Mouse (Mus musculus) gastrocnemius, postnatal 10 days (tissue): ENCODE measurements around the gene Amfr. TPM values are rescaled to one million over a fixed set of nuclear protein-coding genes. Genes with fewer than 3 reads are reported as not detected.

Source experiments
- DNase-seq: peaks from one replicate; pipeline ENCODE4 v3.0.0; 2021; ENCODE audit warnings: mixed read lengths
- total RNA-seq, 2 experiments: library from RNA; stranded (reverse); gene quantifications; 2 replicates each; pipeline ENCODE4 v1.2.3; 2021

Gene Amfr
- total RNA-seq, 2 experiments from 2014 or later: 81.5 to 82.3 TPM

DNA sequence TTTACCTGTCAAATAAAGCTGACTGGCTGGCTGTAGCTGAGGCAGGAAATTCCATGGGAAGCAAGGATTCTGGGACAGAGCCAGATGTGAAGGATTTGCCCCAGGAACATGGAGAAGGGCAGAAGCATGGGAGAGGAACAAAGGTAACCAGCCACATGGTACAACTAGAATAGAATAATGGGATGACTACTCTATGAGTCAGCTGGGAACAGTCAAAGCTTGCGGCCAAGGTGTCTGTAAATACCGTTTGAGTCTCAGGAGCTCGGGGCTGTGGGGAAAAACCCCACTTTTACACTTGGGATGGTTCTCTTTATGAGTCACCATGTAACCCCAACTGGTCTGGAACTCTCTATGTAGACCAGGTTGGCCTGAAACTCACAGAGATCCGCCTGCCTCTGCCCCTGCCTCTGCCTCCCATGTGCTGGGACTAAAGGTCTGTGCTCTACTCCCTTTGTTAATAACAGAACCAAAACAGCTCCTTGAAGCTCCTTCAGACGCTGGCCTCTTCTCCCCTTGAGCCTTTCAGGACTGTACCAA is 30.9 kb downstream of the Amfr start:
- no peak for DNase-seq

DNA sequence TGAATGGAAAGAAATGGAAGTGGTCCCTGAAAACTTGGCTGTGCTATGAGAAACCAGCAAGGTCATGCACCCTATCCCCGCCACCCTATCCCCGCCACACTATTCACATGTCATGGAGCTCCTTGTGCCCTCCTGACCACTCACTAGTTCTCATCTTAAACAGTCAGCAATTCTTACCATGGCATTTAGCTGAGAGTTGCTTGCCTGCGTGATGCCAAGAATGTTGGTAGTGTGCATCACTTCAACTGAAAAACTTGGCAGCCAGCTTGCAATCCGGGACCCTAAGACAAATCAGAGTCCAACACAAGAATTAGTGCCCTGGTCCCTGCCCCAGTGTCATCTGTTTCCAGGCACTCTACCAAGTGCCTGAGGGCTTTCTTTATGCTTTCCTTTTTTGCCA is 32.5 kb downstream of the Amfr start:
- no peak for DNase-seq

DNA sequence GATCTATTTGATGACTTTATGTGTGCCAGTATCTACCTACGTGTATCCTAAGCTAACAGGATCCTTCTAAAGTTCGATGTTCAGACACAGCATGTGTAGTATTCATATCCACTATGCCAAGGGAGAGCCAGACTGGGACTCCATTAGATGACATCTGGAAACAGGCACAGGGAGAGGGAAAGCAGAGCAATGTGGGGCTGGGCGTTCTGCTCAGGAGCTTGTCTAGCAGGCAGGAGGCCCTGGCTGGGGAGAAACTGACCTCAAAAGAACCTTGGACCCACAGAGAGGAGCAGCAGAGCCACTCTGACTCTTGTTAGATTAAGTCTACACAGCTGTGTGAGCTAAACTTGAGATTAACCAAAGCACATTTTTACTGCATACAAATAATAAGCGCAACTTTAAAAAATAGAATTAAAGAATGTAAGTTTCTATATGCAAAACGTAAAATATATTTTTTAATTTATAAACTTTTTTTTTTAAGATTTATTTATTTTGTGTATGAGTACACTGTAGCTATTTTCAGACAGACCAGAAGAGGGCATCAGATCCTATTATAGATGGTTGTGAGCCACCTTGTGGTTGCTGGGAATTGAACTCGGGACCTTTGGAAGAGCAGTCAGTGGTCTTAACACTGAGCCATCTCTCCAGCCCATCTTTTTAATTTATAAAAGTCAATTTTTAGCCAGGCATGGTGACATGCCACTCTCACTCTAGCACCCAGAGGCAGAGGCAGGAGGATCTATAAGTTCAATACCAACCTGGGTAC is 36.0 kb downstream of the Amfr start:
- DNase-seq: peak; percentile 3

DNA sequence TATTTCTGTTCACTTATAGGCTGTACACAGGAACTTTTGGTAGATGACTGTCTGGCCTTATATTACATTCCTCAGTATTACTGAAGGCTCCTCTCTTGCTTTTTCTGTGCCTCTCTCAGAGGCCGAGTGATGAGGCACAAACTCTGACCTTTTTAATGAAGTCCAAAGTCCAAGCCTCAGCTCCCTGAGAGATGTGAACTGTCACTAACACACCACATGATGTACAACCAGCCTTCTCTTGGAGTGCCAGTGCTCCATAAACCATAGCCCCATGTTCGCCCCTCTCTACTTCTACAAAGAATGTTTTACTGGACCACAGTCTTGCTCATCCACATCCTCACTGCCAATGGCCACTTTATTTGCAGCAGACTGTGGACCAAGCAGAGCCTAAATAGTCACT is 37.3 kb downstream of the Amfr start:
- no peak for DNase-seq

DNA sequence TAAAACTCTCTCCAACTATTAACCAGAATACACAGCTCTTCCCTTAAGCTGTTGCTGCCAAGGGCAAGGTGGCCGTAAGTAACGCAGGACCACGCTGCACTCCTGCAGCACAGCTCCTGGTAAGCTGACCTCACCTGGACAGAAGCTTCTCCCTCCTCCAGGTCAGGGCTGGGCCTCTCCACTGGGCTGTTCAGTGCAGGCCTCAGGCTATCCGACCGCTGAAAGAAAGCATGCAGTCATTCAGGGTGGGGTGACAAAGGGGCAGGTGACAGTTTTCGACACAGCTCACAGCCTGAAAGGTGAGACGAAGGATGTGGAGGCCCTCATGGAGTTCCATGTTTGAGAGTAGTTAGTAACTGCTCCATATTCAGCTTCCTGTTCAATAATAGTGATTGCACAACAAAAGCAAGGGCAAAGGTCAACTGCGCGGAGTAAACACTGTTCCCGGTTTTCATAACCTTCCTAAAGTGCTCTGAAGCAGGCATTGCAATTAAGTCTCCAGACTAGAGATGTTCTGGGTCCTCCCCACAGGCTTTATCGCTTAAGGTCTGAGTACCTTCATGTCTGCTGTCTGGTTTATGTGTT is 37.9 kb downstream of the Amfr start:
- peak; percentile 3 for DNase-seq

DNA sequence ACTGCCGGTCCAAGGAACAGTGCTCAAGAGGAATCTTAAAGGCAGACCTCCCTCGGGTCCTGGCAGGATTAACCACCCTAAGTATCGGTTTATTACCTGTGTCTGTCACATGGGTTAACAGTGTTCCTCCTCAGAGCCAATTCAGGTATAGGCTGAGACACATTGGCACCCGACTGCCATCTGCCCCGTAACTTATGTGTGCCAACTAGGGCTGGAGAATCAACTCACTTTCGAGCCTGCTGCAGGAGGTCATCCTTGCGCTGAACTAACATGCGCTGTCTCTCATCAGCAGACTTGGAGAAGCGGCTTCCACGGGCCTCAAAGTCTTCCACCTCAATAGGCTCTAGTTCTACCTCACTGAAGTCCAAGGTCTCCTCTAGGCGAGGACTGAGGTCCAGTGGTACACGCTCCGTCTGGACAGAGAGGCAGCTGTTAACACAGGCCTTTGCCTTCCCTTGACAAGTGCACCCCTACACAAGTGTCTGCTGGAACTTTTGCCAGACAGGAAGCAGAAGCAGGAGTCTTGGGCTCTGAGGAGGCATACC is 38.7 kb downstream of the Amfr start:
- DNase-seq: peak; percentile 2

DNA sequence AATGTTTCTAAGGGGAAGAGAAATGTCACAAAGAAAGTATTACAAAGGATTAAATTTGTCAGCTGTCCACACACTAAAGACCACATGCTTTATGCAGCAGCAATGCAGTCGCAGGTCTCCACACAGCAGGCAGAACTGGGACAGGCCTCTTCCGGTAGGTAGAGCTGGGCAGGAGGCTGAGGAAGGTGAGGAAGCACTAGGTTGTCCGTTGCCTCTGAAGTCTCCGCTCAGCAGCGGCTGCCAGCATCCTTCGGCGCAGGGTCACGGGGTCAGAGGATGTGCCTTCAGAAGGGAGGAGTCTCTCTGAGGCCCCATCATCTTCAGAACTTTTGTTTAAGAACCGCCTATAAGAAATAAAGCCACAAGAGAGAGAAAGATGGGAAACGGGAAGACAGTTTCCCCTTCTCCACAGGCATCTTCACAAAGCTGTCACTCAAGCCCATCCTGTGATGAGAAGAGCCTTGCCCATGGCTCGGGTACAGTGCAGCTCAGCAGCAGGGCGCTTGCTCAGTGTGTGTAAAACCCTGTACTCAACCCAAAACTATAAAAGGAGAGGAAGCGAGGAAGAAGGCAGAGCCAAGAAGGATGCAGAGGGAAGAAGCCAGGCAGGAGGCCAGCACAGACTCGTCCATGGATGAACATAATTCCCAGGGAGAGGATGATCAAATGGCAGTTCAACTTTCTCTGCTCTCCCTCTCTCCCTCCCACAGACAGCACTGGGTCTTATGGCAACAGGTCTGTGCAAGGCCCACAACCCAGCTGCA is 39.5 kb downstream of the Amfr start:
- DNase-seq: peak; percentile 4

DNA sequence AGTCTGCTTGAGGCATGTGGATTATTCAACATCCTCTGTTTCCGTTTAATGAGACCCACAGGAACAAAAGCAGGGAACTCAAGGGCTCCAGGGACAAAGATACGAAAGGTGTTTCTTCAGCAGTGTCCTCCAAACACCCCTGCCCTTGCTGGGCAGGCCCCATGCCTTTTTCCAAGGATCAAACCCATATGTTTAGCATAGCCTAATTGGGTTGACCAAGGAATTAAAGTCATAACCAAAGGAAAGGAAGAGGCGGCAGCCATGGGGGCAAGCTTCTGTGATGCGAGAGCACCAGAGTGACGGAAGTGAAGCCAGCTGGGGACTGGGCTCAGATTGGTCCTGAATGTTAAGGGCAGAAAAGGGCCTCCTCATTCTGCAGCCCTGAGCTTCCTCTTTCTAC is 40.4 kb downstream of the Amfr start:
- no peak for DNase-seq

DNA sequence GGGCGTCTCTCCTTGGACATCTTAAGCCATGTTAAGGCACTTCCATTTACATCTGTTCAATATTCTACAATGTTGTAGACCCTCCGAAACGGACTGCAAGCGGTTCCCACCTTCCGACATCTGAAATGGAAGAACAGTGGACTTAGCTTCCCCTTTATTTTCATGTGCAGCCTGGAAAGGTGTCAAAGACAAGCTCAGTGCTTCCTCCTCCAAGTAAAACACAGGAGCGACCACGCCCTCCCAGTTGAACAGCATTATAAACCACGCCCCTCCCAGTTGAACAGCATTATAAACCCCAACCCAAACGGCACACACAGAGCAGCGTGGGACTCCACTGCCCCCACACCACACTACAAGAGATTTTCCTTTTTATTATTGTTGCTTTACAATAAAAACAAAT is 41.2 kb downstream of the Amfr start:
- DNase-seq: no peak

DNA sequence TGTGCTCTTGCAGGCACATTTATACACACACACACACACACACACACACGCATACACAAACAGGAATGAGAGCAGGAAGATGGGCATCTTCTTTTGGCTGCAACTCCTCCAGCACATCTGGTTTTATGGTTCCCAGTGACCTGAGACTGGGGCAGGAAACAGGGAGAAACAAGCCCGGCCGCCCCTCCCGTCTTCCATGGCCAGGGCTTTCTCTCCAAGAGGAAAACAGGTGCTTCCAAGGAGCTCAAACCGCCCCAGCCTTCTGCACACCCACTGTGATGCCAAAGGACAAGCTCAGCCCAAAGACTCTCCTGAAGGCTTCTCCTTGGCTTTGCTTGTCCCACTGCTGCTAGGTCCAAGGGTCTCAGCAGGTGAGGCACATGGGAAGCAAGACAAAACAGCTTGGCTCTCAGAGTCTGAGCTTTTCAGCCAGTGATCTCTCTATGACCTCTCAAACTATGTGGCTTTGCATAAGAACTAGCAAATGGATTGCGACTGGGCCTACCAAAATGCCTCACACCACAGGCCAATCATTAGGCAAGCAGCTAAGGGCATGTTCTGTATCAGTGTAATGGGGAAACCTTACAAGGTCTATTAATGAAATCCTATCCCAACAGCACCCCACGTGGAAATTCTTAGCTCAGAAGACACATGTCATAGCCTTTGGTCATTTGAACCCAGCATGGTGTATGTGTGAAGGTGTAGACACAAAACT is 42.9 kb downstream of the Amfr start:
- DNase-seq: no peak

DNA sequence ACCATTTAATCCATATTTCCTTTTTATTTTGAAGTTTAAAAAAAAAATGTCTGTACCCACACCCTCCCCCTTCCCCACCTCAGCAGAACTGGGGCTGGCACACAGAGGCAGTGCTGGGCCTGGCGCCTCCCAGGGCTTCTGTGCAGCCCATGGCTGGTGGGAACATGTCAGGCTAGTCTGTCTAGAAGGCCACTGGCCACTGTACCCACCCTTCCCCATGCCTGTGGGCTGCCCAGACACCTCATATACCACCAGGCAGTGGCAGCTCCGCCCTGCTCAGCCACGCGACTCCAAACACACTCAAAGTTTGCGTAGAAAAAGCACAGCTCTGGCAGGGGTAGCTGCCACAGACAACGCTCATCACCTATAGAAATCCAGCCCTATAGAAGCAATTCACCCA is 44.3 kb downstream of the Amfr start:
- no peak for DNase-seq

DNA sequence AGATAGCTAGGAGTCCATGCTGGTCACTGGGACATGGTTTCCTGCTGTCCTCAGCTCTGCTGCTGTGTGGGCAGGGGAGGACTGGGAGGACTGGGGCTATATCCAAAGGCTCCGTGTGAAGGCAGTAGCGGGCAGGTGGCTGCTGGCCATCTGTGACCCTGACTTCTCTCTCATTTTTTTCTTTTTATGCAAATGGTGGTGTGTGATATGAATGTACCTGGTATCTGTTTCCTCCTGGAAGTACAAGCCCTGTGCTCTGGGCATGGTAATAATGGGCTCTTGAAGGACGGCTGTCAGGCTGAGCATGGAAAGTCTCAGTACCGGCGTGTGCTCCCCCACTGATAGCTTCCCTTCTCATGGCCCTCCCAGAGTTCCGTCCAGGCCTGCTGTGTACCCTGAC is 51.7 kb downstream of the Amfr start:
- no peak for DNase-seq

DNA sequence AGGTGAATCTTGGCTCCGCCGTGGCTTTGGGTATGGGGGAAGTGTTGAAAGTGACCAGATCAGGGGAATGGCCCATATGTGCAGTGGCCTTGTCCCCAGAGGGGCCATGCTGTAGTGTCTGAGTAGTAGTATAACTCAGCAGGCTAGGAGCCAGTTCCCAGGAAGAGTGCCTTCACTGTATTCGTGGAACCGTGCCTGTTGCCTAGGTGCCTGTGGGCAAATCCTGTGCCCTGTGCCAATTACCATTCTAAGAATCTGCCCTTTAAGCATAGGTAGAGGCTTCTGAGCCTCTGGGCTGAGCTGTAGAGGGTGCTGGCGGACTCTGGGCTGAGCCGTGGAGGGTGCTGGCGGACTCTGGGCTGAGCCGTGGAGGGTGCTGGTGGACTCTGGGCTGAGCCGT is 54.2 kb downstream of the Amfr start:
- no peak for DNase-seq

DNA sequence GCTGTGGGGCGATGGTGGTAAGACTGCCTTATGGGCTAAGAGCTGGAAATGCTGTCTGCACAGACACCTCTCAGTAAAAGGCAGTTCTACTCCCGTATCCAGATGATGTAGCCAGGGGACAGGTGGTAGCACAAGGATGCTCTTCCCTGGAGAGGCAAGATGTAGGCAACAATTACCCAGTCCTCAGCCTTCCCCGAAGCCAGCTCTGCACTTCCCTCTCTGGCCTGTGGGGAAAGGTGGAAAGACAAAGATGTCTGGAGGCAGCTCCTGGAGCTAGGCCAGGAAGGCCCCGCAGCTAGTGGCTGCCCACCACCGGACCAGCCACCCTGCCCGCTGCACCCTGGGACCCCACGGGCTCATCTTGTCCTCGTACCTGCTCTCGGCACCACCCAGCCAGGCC is 60.1 kb downstream of the Amfr start:
- DNase-seq: no peak

DNA sequence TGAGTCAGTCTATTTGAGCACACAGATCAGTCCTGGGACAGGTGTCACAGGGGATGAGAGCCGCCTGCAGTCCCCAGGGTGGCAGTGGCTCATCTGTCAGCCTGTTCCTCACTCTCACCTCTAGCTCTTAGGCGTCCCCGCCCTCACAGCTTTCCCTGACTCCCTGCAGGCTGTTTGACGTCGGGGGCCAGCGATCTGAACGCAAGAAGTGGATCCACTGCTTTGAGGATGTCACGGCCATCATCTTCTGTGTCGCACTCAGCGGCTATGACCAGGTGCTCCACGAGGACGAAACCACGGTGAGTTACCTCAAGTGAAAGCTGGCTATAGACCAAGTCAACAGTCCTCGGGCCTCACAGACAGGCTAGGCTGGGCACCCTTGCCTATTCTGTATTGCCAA is 62.5 kb downstream of the Amfr start:
- DNase-seq: no peak

DNA sequence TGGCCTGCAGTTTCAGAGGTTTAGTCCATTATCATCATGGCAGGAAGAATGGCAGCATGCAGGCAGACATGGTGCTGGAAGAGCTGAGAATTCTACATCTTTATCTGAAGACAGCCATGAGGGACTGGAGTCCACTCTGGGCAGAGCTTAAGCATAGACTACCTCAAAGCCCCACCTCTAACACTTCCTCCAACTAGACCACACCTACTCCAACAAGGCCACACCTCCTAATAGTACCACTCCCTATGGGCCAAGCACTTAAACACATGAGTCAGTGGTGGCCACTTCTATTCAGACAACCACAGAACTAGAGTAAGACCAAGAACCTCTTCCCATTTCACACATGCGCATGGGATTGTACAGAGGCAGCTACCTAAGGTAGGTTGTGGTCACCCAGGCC is 66.2 kb downstream of the Amfr start:
- no peak for DNase-seq

DNA sequence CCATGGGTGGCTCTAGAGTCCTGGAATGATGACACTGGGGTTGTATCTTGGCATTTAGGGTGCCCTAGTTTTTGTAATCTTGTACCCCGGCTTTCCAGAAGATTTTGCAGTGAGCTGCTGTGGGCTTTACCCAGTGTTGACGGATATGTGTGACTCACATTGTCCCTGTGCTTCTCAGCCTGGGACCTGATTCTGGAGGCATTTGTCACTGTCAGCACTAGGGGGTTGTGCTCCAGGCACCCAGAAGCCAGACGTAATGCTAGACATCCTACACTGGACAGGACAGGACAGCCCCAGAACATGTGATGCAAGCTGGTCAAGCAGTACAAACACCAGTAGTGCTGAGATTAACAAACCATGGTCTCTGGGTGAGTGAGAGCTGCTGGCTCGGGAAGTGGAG is 66.9 kb downstream of the Amfr start:
- DNase-seq: no peak

DNA sequence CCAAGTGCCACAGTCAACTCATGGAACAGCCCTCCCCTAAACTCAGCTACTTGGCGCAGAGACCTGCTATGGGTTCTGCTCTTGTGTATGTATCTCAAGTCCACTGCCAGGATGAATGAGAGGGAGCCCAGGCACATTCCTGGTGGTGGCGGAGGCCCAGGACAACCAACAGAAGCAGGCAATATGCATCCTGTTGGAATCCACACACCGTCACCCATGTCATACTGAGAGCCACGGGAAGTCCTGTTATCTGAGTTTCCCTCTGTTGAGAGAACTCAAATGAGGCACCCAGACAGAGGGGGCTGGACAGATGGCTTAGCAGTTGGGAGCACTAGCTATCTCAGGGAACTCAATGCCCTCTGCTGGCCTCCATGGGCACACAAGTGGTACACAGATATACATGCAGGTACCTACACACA is 71.0 kb downstream of the Amfr start:
- no peak for DNase-seq

DNA sequence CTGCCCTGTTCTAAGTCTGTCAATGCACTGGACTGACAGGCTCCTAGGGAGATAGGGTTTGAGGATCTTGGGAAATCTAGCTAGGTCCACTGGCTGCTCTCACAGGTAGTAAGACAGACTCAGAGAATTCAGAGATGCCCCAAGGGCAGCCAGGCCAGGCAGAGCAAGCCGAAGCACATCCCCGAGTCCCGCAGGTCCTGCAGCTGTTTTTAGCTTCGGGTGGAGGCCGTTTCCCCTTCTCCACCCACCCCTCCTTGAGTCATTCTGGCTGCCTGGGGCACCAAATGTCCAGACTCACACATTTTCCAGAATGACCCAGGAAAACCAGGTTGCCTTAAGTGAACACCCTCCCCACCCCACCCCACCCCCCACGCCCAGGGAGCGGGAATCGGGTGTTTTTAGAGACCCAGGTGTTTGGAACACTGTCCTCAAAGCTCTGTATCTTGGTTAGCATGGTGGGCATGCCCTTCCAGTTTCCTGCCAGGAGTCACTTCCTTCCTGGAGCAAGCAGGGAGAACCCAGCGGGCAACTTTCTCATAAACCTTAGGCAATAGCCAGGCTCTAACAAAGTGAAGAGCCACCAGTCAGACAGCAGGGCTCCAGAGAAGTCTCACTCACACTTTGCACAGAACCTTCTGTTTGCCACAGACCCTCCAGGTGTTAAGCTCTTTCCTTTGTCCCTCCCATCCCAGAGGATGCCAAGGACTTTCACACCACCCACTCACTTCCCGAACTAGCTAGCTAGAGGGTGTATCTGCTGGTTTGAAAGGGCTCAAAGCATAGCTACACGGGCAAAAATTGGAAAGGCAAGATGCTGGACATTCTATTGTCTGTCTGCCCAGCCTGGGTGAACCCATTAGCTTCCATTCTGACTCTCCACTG is 71.9 kb downstream of the Amfr start:
- DNase-seq: no peak

DNA sequence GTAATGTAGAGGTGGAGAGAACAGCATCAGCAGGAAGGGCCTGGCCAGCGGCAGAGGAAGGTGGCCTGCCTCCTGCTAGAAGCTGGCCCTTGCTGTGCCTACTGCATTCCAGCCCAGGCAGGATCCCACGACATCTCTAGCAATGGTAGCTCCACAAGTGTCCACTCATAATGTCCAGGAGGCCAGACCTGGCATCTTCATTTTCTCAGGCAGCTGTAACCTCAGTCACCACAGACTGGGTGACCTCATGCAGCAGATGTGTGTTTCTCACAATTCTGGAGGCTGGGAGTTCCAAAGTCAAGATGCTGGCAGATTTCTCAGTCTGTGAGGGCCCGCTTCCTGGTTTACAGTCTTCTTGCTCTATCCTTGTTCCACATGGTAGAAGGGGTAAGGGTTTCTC is 74.4 kb downstream of the Amfr start:
- no peak for DNase-seq

DNA sequence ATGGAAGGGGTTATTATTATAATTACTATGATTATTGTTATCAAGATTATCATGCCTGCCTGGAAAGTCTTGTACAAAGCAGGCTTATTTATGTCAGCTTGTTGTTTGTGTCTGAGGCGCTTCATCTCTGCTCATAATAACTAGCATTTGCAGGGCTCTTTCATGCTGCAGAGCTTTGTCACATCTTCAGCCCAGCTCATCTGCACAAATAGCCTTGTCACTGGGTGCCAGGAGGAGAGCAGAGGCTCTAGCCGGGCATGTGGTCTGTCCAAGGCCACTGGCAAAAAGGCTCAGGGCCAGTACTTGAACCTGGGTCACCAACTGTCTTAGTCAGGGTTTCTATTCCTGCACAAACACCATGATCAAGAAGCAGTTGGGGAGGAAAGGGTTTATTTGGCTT is 79.4 kb downstream of the Amfr start:
- no peak for DNase-seq
